Mouse (Mus musculus) ovary, adult 18-20 months (tissue): ENCODE measurements around the gene Atrn.

Experiments
- DNase-seq: peaks from one replicate; pipeline ENCODE4 v3.0.0; 2022; ENCODE audit warnings: low spot score, mixed read lengths

The Atrn gene

GRCm38 (mm10) chr2:130905751-130906583, at the start of gene Atrn, which contains the start of gene 4930402H24Rik:
Atrn (plus strand) TSS chr2:130906495.
4930402H24Rik (minus strand) TSS chr2:130906406.
- DNase-seq, result peak; percentile 90

DNA sequence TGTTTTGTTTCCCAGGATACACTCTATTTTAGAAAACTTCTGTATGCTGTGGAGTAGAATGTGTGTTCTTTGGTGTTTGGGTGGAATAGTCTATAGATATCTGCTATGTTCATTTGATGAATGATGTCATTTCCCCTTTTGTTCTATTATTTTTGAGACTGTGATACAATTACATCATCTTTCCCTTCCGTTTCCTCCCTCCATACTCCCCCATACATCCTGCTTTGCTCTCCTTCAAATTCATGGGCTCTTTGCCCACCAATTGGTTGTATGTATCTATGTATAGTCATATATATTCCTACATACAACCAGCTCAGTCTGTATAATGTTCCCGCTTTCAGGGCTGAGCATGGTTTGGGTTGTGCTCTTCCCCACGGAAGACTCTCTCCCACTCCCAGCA, 44.2 kb upstream of the Atrn start:
- DNase-seq, result no peak

- no peak for DNase-seq
Measured at GRCm38 (mm10) chr2:130870916-130871315, 35.4 kb upstream of the Atrn start.

GRCm38 (mm10) chr2:130877376-130877775, 28.9 kb upstream of the Atrn start:
- no peak for DNase-seq

- no peak for DNase-seq
Measured at GRCm38 (mm10) chr2:130886983-130887382, 19.3 kb upstream of the Atrn start.

DNA sequence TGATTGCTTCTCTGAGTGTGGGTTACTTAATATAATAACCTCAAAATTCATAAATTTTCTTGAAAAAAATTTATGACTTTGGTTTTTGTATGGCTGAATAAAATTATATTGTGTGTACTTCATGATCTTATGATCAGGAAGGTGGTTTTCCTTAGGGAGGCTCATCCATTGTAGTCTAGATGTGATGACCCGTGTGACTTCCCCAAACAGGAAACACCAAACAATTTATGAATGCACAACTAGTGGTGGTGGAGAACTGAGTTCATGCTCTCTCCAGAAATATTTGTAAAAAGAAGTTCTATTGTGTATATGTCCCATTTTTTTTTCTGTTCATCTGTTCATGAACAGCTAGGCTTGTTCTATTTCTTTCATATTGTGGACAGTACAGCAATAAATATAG, 18.8 kb upstream of the Atrn start:
- no peak for DNase-seq

GRCm38 (mm10) chr2:130896944-130897343, 9.4 kb upstream of the Atrn start:
- no peak for DNase-seq

DNA sequence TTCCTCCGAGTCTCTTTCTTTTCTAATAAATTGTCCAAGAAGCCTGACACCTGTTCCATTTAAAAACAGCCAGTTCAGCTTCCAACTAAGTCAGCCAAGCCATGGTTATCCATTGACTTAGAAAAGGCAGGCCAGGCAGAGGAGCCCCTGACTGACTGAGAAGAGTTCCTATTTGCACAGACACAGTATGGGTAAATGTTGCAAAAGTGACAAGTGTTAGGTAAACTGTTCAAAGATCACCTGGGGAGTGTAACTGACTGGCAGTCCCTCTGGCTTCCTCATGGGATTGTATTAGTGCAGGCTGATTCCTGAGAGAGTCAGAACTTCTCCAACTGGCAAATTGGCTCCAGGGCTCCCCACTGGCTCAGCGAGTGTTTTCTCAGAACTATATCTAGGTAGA, 8.4 kb upstream of the Atrn start:
- no peak for DNase-seq

- no peak for DNase-seq
Measured at GRCm38 (mm10) chr2:130898783-130899182, 7.5 kb upstream of the Atrn start.

DNA sequence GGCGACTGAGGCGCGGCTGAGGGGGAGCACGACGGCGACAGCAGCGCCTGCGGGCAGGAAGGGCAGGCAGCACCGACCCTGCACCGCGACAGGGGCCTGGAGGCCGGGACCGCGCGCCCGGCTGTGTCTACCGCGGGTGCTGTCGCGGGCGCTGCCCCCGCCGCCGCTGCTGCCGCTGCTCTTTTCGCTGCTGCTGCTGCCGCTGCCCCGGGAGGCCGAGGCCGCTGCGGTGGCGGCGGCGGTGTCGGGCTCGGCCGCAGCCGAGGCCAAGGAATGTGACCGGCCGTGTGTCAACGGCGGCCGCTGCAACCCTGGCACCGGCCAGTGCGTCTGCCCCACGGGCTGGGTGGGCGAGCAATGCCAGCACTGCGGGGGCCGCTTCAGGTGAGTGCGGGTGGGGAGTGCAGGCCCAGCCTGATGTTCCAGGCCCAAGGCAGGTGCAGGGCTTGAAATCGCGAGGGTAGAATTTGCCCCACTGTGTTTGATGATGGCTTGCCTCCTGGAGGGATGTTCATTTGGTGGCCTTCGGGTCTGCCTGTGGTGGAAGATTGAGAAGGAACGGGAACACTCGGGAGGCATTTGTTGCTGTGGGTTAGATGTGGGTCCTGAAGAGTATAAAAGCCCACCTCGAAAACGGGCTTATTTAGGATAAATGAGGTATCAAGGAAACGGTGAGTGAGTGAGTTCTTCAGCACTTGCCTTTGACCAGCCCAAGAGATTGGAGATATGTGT, 455 bp downstream of the Atrn start:
- no peak for DNase-seq

GRCm38 (mm10) chr2:130911691-130912090, 5.4 kb downstream of the Atrn start:
- DNase-seq, result no peak

- DNase-seq, result no peak
Measured at GRCm38 (mm10) chr2:130914873-130915272, 8.6 kb downstream of the Atrn start.

DNA sequence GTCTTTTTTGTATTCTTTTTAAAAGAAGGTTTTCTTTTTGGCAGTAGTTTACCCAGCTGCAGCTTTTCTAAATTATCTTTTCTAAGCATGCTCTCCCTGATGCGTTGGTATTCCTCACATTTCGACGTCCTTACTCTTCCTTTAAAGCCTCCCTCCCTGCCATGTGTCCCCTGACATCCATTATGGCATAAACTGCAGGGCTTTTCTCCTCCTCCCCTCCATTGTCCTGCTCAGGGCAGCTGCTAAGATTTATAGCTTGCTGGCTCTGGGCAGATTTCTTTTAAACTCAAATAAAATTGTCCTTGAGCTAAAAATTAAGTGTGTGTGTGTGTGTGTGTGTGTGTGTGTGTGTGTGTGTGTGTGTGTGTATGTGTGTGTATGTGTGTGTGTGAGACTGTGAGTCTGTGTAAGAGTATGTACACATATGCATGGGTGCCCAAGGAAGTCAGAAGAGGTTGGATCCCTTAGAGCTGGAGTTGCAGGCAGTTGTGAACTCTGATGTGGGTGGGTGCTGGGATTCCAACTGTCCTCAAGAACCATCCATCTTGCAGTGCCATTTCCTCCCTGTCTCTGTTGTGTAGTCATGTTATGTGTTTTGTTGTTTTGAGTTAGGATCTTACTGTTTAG, 10.3 kb downstream of the Atrn start:
- no peak for DNase-seq

GRCm38 (mm10) chr2:130917686-130918085, 11.4 kb downstream of the Atrn start:
- DNase-seq, result no peak

DNA sequence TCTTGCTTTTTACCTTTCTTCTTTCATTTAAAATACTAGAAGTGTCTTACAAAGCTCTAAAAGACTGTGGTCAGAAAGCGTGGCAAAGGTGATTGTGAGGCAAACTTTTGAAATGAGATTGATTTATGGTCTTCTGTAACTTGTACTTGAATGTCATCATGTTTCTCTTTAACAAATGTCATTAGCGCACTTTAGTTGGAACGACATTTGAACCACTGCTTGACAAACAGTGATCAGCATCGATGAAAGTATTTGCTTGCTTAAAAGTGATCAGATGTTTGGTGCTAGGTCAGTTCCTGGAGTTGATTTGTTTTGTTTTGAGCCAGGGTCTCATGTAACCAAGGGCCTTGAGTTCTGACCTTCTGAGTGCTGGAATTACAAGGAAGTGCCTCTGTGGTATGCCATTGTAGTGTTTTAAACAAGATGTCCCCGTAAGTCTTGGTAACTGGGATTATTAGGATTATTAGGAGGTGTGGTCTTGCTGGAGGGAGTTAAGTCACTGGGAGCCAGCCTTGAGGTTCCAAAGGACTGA, 12.8 kb downstream of the Atrn start:
- DNase-seq, result no peak

DNA sequence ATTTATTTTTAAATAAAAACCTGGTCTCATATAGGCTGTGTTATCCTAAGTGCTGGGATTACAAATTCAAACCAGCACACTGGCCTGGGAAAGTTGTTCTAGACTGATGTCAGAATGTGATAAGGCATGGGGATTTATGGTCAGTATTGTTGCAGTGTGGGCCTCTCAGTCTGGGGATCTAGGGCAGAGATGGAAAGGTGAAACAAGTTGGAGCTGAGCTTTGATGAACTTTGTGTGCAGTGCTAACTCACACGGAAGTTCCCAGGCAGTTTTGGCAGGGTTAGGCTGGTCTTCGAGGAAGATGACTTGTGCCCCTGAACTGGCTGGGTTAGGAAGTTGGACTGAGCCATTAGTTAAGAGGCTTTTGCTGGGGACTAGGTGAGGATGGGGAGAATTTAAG, 18.7 kb downstream of the Atrn start:
- DNase-seq, result no peak

DNA sequence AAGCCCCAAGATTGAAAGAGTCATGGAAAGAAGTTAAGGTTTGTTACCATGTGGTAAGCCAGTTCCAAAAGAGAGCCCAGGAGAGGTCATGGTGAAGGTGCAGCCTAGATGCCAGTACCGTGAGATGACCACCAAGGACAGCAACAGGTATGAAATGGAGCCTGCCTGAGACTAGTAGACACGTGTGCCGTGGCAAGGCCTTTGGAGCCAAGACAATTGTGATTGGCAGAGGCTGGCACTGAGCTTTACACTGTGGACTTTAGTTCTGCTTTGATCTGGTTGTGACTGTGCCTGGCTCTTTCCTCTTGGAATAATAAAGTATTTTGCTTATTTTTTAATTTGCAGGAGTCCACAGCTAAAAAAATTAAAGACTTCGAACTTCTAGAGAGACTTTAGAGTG, 21.7 kb downstream of the Atrn start:
- DNase-seq, result no peak

DNA sequence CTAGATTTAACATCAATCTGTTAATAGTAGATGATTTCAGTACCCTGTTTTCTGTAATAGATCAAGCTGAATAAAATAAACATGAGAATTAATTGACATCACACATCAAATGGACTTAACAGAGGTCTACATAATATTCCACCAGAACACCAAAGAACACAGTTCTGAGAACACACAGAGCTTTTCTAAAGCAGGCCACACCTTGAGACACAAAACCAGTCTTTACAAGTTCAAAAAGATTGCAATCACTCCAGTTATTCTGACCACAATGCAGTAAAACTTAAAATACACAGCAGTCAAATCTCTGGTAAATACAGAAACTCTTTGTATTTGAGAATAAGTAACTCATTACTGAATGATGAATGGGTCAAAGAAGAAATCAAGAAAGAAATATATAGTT, 22.2 kb downstream of the Atrn start:
- no peak for DNase-seq

- no peak for DNase-seq
Measured at GRCm38 (mm10) chr2:130929994-130930393, 23.7 kb downstream of the Atrn start.

DNA sequence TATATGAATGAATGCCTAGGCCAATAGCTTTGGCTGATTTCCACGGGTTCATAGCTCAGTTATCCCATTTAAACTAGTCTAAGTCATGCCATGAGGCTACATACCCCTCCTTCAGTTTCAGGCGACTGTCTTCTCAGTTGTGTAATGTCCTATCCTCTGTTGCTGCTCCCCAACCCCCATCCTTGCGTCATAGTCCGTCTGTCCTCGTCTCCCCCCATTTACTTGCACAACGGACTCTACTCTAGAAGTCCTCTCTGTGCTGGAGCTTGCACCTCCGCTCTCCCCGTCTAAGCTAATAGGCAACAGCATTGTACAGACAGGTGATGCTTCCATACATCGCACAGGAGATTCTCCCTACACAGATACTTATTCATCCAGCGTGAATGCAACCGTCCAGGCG, 26.6 kb downstream of the Atrn start:
- no peak for DNase-seq

GRCm38 (mm10) chr2:130949781-130950180, 43.5 kb downstream of the Atrn start:
- no peak for DNase-seq

- peak; percentile 48 for DNase-seq
Measured at GRCm38 (mm10) chr2:130950548-130950947, 44.3 kb downstream of the Atrn start.

DNA sequence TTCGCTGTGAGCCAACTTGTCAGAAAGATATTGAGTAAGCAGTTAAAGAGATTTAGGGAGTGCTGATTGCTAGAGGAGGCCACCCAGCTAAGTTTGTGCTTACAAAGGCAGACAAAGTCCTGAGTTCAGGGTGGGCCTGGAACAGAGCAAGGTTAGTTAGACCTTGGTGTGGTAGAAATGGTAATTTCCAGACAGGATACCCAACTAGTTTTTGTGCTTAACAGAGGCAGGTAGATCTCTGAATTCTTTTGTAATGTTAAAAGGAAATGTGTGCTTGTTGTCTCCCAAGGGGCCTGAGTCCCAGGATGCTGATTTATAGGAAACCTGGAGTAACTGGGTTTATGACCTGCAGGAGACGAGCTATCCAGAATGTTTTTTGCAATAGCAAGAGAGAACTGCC, 52.6 kb downstream of the Atrn start:
- no peak for DNase-seq
